In the genomic region with DNA sequence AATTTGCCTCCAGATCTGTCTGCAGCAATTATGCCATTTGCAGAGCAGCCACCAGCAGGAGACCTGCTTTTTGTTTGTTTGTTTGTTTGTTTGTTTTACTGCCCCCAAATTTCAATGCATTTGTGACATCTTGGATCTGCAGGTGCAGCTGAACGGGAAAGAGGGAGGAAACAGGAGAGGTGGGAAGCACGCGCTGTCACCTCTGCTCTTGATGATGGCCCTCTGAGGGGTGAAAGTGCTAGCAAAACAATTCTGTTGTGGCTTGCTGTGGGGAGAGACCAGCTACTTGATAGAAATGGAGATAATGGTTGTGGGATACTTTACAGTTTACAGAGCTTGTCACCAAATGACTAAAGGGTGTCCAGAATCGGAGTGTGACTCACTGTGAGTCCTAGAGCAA, we compare ENCODE assay signal across 27 mouse cellular contexts. TPM values are rescaled to one million over a fixed set of nuclear protein-coding genes. Genes with fewer than 3 reads are reported as not detected.
"Had no signal": no experiment of that assay in that cellular context is flagged by ENCODE, and none has a peak within 500 bp of the region (broad histone marks: within the 10 kb centered on the region; RNA-seq: fewer than 3 reads in every experiment).

No protein-coding gene starts in this region.

- H3K36me3 ChIP-seq: heart, embryonic 10.5 days; heart, embryonic 12.5 days; hindbrain, embryonic 10.5 days; hindbrain, embryonic 12.5 days; kidney, embryonic 15.5 days; limb, embryonic 13.5 days; limb, embryonic 15.5 days; liver, embryonic 12.5 days had no signal

- H3K9me3 ChIP-seq: heart, embryonic 10.5 days; heart, embryonic 12.5 days; hindbrain, embryonic 10.5 days; hindbrain, embryonic 12.5 days; kidney, embryonic 15.5 days; limb, embryonic 13.5 days; limb, embryonic 15.5 days; liver, embryonic 12.5 days had no signal

- DNase-seq: gastrocnemius, adult 2 months; gastrocnemius, postnatal 10 days; gastrocnemius, postnatal 25 days; heart, adult 2 months; heart, postnatal 10 days; heart, postnatal 4 days; kidney, adult 11 months; kidney, adult 2 months; kidney, adult 9 months; kidney, postnatal 14 days; kidney, postnatal 36 days; layer of hippocampus, adult 9-11 months; layer of hippocampus, postnatal 36 days; left cerebral cortex, postnatal 4 days had no signal

- H3K9ac ChIP-seq: heart, embryonic 12.5 days; hindbrain, embryonic 12.5 days; hindbrain, embryonic 14.5 days; kidney, embryonic 15.5 days; limb, embryonic 13.5 days; limb, embryonic 15.5 days; liver, embryonic 12.5 days had no signal

- H3K4me1 ChIP-seq: heart, embryonic 10.5 days; hindbrain, embryonic 10.5 days; hindbrain, embryonic 12.5 days; kidney, embryonic 15.5 days; limb, embryonic 13.5 days; liver, embryonic 12.5 days had no signal

- ATAC-seq: hindbrain, embryonic 16.5 days; intestine, embryonic 16.5 days; liver, embryonic 12.5 days had no signal

- H3K4me3 ChIP-seq: gastrocnemius, adult 2 months; heart, adult 2 months; heart, embryonic 10.5 days; heart, embryonic 12.5 days; hindbrain, embryonic 10.5 days; hindbrain, embryonic 12.5 days; kidney, embryonic 15.5 days; limb, embryonic 13.5 days; limb, embryonic 15.5 days; liver, embryonic 12.5 days had no signal

- H3K4me2 ChIP-seq: heart, embryonic 12.5 days; hindbrain, embryonic 12.5 days; hindbrain, embryonic 14.5 days; kidney, embryonic 15.5 days; limb, embryonic 13.5 days; limb, embryonic 15.5 days; liver, embryonic 12.5 days had no signal

- H3K27ac ChIP-seq: gastrocnemius, adult 2 months; heart, adult 2 months; heart, embryonic 10.5 days; hindbrain, embryonic 10.5 days; hindbrain, embryonic 12.5 days; hindbrain, embryonic 14.5 days; kidney, embryonic 15.5 days; kidney, postnatal 0 days; limb, embryonic 13.5 days; limb, embryonic 15.5 days; liver, embryonic 12.5 days had no signal

- H3K27me3 ChIP-seq: heart, embryonic 12.5 days; hindbrain, embryonic 12.5 days; kidney, embryonic 15.5 days; limb, embryonic 13.5 days; limb, embryonic 15.5 days; liver, embryonic 12.5 days had no signal

RNA-seq across cellular contexts. Expression of gene Irf4, which starts 46.9 kb away (rescaled TPM):
- polyA plus RNA-seq: hindbrain, embryonic 10.5 days; limb, embryonic 11.5 days; liver, embryonic 12.5 days had no signal
